14 mouse cellular contexts compared by ENCODE assay signal in the genomic region with DNA sequence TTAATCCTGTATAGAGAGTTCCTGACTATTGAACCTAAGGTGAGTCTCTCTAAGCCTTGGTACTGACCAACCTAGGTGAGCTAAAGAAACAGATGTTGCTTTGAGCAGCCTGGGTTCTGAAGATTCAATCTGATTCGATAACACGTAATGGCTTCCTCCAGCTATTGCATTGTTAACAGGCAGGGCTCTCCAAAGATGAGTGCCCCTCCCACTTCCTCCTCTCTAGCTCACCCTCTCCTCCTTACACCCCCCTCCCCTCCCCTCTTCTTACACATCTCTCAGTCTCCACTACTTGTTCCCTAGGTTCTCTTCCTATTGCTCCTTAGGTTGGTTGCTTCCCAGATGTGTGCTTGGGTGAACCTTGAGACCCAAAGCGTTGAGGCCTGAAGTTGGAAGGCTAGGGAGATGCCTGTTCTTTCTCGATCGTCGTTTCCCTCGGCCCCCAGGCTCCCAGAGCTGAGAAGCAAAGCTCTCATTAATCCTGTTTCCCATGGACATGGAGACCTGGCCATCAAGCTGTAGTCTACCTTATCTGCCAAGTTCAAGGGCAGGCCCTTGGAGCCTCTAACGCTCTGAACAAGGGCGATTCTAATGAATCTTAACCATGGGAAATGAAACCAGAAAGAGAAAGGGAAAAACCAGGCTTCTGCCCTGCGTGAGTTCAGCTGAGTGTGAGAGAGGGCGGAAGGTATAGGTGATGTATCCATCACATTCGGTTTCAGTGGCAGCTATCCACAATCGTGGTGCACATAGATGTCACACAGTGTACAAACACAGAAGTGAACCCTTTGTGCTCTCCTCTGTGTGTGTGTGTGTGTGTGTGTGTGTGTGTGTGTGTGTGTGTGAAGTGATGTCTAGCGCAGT. TPM values are rescaled to one million over a fixed set of nuclear protein-coding genes. Genes with fewer than 3 reads are reported as not detected.
DNase-seq lines count a peak whose midpoint lies in the region; ATAC-seq lines count a peak whose summit lies in the region.
"Had no signal": no experiment of that assay in that cellular context is flagged by ENCODE, and none has a peak within 500 bp of the region (broad histone marks: within the 10 kb centered on the region; RNA-seq: fewer than 3 reads in every experiment).

No protein-coding gene starts in this region.

- no peak overlapping the region for H3K27ac ChIP-seq in hindbrain, embryonic 13.5 days
- H3K27ac ChIP-seq in hindbrain, embryonic 10.5 days: no peak overlapping the region
- no peak overlapping the region for H3K27ac ChIP-seq in embryonic facial prominence, embryonic 10.5 days (replicated peaks)
- H3K27ac ChIP-seq: intestine, embryonic 15.5 days had no signal

- no peak overlapping the region for H3K9ac ChIP-seq in hindbrain, embryonic 13.5 days
- H3K9ac ChIP-seq: intestine, embryonic 15.5 days had no signal

- H3K27me3 ChIP-seq in hindbrain, embryonic 13.5 days: 0 out of 2 replicates have a peak, but pooled peaks cover 5% of the 10 kb centered on the region
- no peaks in the 10 kb centered on the region for H3K27me3 ChIP-seq in hindbrain, embryonic 10.5 days (ENCODE audit: insufficient read depth, poor library complexity, severe bottlenecking)
- H3K27me3 ChIP-seq in embryonic facial prominence, embryonic 10.5 days (replicated peaks; ENCODE audit: low read depth, poor library complexity, severe bottlenecking): no peaks in the 10 kb centered on the region

- peak; percentile 44; the same call in 1 of the 2 replicates for ATAC-seq in hindbrain, embryonic 13.5 days (ENCODE audit: low FRiP score)
- peak; percentile 85 for ATAC-seq in CD4-positive, CD25-positive, alpha-beta regulatory T cell, adult 4 months
- ATAC-seq in inflammation-experienced regulatory T-cells, adult 6 months: peak; percentile 67
- ATAC-seq: intestine, embryonic 15.5 days; Patski had no signal

- H3K4me2 ChIP-seq in hindbrain, embryonic 13.5 days: no peak overlapping the region
- H3K4me2 ChIP-seq: intestine, embryonic 15.5 days; liver, embryonic 11.5 days had no signal

- DNase-seq in hindbrain, embryonic 10.5 days (ENCODE audit: low spot score): no peak
- peak; percentile 21 to 27 for DNase-seq in thymus, postnatal 10 days (ENCODE audit: low spot score in 2 of 2)
- no peak for DNase-seq in embryonic facial prominence, embryonic 10.5 days (ENCODE audit: low spot score)
- no peak for DNase-seq in cerebellum, adult 18-20 months
- DNase-seq in ovary, postnatal 14 days (ENCODE audit: low spot score): no peak
- DNase-seq: adrenal gland, adult 2 months; cerebellum, adult 11 months had no signal

- no peak overlapping the region for H3K4me3 ChIP-seq in hindbrain, embryonic 13.5 days
- H3K4me3 ChIP-seq in hindbrain, embryonic 10.5 days: no peak overlapping the region
- no peak overlapping the region for H3K4me3 ChIP-seq in embryonic facial prominence, embryonic 10.5 days
- H3K4me3 ChIP-seq: intestine, embryonic 15.5 days had no signal

- 86% methylated on average over 14 of the region's 14 CpGs for WGBS in hindbrain, embryonic 13.5 days
- 91% methylated on average over 14 of the region's 14 CpGs for WGBS in hindbrain, embryonic 10.5 days
- WGBS in embryonic facial prominence, embryonic 10.5 days: 90% methylated on average over 14 of the region's 14 CpGs

- H3K36me3 ChIP-seq in hindbrain, embryonic 13.5 days: no peaks in the 10 kb centered on the region
- no peaks in the 10 kb centered on the region for H3K36me3 ChIP-seq in hindbrain, embryonic 10.5 days
- H3K36me3 ChIP-seq in embryonic facial prominence, embryonic 10.5 days (replicated peaks): no peaks in the 10 kb centered on the region
- H3K36me3 ChIP-seq: intestine, embryonic 15.5 days had no signal

- H3K9me3 ChIP-seq in hindbrain, embryonic 13.5 days: no peaks in the 10 kb centered on the region
- no peaks in the 10 kb centered on the region for H3K9me3 ChIP-seq in hindbrain, embryonic 10.5 days
- H3K9me3 ChIP-seq in embryonic facial prominence, embryonic 10.5 days: no peaks in the 10 kb centered on the region
- H3K9me3 ChIP-seq: intestine, embryonic 15.5 days had no signal

- no peaks in the 10 kb centered on the region for H3K4me1 ChIP-seq in hindbrain, embryonic 13.5 days (replicated peaks)
- H3K4me1 ChIP-seq in hindbrain, embryonic 10.5 days (replicated peaks): no peaks in the 10 kb centered on the region
- H3K4me1 ChIP-seq in embryonic facial prominence, embryonic 10.5 days: no peaks in the 10 kb centered on the region
- H3K4me1 ChIP-seq: intestine, embryonic 15.5 days had no signal

RNA-seq across cellular contexts. Expression of a gene that starts 4.4 kb away (rescaled TPM):
- polyA plus RNA-seq in hindbrain, embryonic 13.5 days (2015; fragmentation: Nextera tagmentation; extraction: Ambion mirVana): 0.06 and 0.19 TPM in 2 replicates
- 0.09 and 0.17 TPM in 2 replicates for polyA plus RNA-seq in hindbrain, embryonic 10.5 days (2016; fragmentation: Nextera tagmentation; extraction: Ambion mirVana)
- under 1 TPM; 0.24 to 0.96 TPM for polyA plus RNA-seq in CD4-positive, CD25-positive, alpha-beta regulatory T cell, adult 4 months (2017; shearing (Covaris generic))
- 1 to 10 TPM in 1 of 3 experiments, under 1 TPM in 2; 0.21 to 7.4 (median 0.91) TPM for polyA plus RNA-seq in inflammation-experienced regulatory T-cells, adult 6 months (2017; shearing (Covaris generic))
- polyA plus RNA-seq in embryonic facial prominence, embryonic 10.5 days (2016; fragmentation: Nextera tagmentation; extraction: Ambion mirVana): 0.52 and 1.3 TPM in 2 replicates
- polyA plus RNA-seq: midbrain, embryonic 16.5 days had no signal

RNA-seq across cellular contexts. Expression of a gene that starts 56.1 kb away (rescaled TPM):
- polyA plus RNA-seq in hindbrain, embryonic 13.5 days (2015; fragmentation: Nextera tagmentation; extraction: Ambion mirVana): 6.4 and 6.7 TPM in 2 replicates
- polyA plus RNA-seq in hindbrain, embryonic 10.5 days (2016; fragmentation: Nextera tagmentation; extraction: Ambion mirVana): 0.58 and 1.4 TPM in 2 replicates
- polyA plus RNA-seq in CD4-positive, CD25-positive, alpha-beta regulatory T cell, adult 4 months (2017; shearing (Covaris generic)): not detected
- polyA plus RNA-seq in inflammation-experienced regulatory T-cells, adult 6 months (2017; shearing (Covaris generic)): not detected
- polyA plus RNA-seq in embryonic facial prominence, embryonic 10.5 days (2016; fragmentation: Nextera tagmentation; extraction: Ambion mirVana): 1.5 and 3.8 TPM in 2 replicates
- polyA plus RNA-seq: Patski had no signal

Comparison
In these comparisons a context has a peak if more than half of its experiments do, and no peak if none do; other contexts are left out.
1. DNase-seq: peak in thymus, postnatal 10 days (2 of 2); none in hindbrain, embryonic 10.5 days (single experiment), embryonic facial prominence, embryonic 10.5 days (single experiment), cerebellum, adult 18-20 months (0 of 2) and ovary, postnatal 14 days (single experiment).
2. Peak in every context shown above with its lines, with median percentiles within 50 percentile points of each other: ATAC-seq.